Mouse (Mus musculus): ENCODE results near the gene Drg1. TPM values are rescaled to one million over a fixed set of nuclear protein-coding genes. Genes with fewer than 3 reads are reported as not detected.

The Drg1 gene
- polyA plus RNA-seq, 1 experiment from 2014 or later = 190 TPM

GRCm38 (mm10) chr11:3283645-3284044 is 17.4 kb upstream of the Drg1 start:
- ATAC-seq (ENCODE audit: low read depth) = no peak
- Histone ChIP-seq H3K9ac (replicated peaks; ENCODE audit: low read depth, low read length) (no peak overlapping the region), H3K4me2 (ENCODE audit: low read depth, low read length) (no peak overlapping the region), H3K9me3 (ENCODE audit: control insufficient read depth, low read length) (no peaks in the 10 kb centered on the region), H3K36me3 (ENCODE audit: control insufficient read depth, insufficient read depth, low read length) (no peaks in the 10 kb centered on the region), H3K27me3 (ENCODE audit: control insufficient read depth, insufficient read depth, low read length) (no peaks in the 10 kb centered on the region), H3K4me3 (ENCODE audit: low read depth, low read length) (no peak overlapping the region), H3K4me1 (ENCODE audit: control insufficient read depth, insufficient read depth, low read length) (0 out of 2 replicates have a peak, but pooled peaks cover 13% of the 10 kb centered on the region), H3K27ac (ENCODE audit: low read depth, low read length) (no peak overlapping the region)
- WGBS = 95% methylated on average over 6 of the region's 6 CpGs

- 88% methylated on average over 6 of the region's 6 CpGs for WGBS
These were observed 16.7 kb upstream of the Drg1 start for GRCm38 (mm10) chr11:3282887-3283286.

GRCm38 (mm10) chr11:3279729-3280128 is 13.5 kb upstream of the Drg1 start:
- no peaks in the 10 kb centered on the region for H3K9me3 ChIP-seq (ENCODE audit: control insufficient read depth, low read length)
- H3K9ac ChIP-seq (replicated peaks; ENCODE audit: low read depth, low read length) = no peak overlapping the region
- no peaks in the 10 kb centered on the region for H3K36me3 ChIP-seq (ENCODE audit: control insufficient read depth, insufficient read depth, low read length)
- H3K27me3 ChIP-seq (ENCODE audit: control insufficient read depth, insufficient read depth, low read length) = no peaks in the 10 kb centered on the region
- no peak overlapping the region for H3K4me3 ChIP-seq (ENCODE audit: low read depth, low read length)
- H3K4me1 ChIP-seq (ENCODE audit: control insufficient read depth, insufficient read depth, low read length) = no peaks in the 10 kb centered on the region
- ATAC-seq (ENCODE audit: low read depth) = no peak
- WGBS = 83% methylated on average over 2 of the region's 2 CpGs
- H3K27ac ChIP-seq (ENCODE audit: low read depth, low read length) = no peak overlapping the region
- no peak overlapping the region for H3K4me2 ChIP-seq (ENCODE audit: low read depth, low read length)

More at GRCm38 (mm10) chr11:3282887-3283286, 16.7 kb upstream of the Drg1 start:
- Histone ChIP-seq H3K36me3 (ENCODE audit: control insufficient read depth, insufficient read depth, low read length) (no peaks in the 10 kb centered on the region), H3K27ac (ENCODE audit: low read depth, low read length) (no peak overlapping the region), H3K9me3 (ENCODE audit: control insufficient read depth, low read length) (no peaks in the 10 kb centered on the region), H3K4me2 (ENCODE audit: low read depth, low read length) (no peak overlapping the region), H3K27me3 (ENCODE audit: control insufficient read depth, insufficient read depth, low read length) (no peaks in the 10 kb centered on the region), H3K4me3 (ENCODE audit: low read depth, low read length) (no peak overlapping the region), H3K4me1 (ENCODE audit: control insufficient read depth, insufficient read depth, low read length) (0 out of 2 replicates have a peak, but pooled peaks cover 6% of the 10 kb centered on the region), H3K9ac (replicated peaks; ENCODE audit: low read depth, low read length) (no peak overlapping the region)
- no peak for ATAC-seq (ENCODE audit: low read depth)

- H3K9me3 ChIP-seq (ENCODE audit: control insufficient read depth, low read length) = no peaks in the 10 kb centered on the region
- no peak overlapping the region for H3K4me2 ChIP-seq (ENCODE audit: low read depth, low read length)
- H3K36me3 ChIP-seq (ENCODE audit: control insufficient read depth, insufficient read depth, low read length) = no peaks in the 10 kb centered on the region
- no peaks in the 10 kb centered on the region for H3K4me1 ChIP-seq (ENCODE audit: control insufficient read depth, insufficient read depth, low read length)
- WGBS = 69% methylated on average over 5 of the region's 5 CpGs
- H3K4me3 ChIP-seq (ENCODE audit: low read depth, low read length) = no peak overlapping the region
- no peaks in the 10 kb centered on the region for H3K27me3 ChIP-seq (ENCODE audit: control insufficient read depth, insufficient read depth, low read length)
- no peak overlapping the region for H3K27ac ChIP-seq (ENCODE audit: low read depth, low read length)
- H3K9ac ChIP-seq (replicated peaks; ENCODE audit: low read depth, low read length) = no peak overlapping the region
- ATAC-seq (ENCODE audit: low read depth) = no peak
These were observed 12.1 kb upstream of the Drg1 start for GRCm38 (mm10) chr11:3278351-3278750.

GRCm38 (mm10) chr11:3269241-3269640 is 3.0 kb upstream of the Drg1 start:
- Histone ChIP-seq H3K4me2 (ENCODE audit: low read depth, low read length) (no peak overlapping the region), H3K4me1 (ENCODE audit: control insufficient read depth, insufficient read depth, low read length) (peaks cover 12% of the 10 kb centered on the region), H3K9ac (replicated peaks; ENCODE audit: low read depth, low read length) (no peak overlapping the region), H3K27ac (ENCODE audit: low read depth, low read length) (no peak overlapping the region), H3K4me3 (ENCODE audit: low read depth, low read length) (no peak overlapping the region), H3K27me3 (ENCODE audit: control insufficient read depth, insufficient read depth, low read length) (no peaks in the 10 kb centered on the region), H3K9me3 (ENCODE audit: control insufficient read depth, low read length) (no peaks in the 10 kb centered on the region), H3K36me3 (ENCODE audit: control insufficient read depth, insufficient read depth, low read length) (no peaks in the 10 kb centered on the region)
- WGBS = 44% methylated on average over 4 of the region's 4 CpGs
- no peak for ATAC-seq (ENCODE audit: low read depth)

GRCm38 (mm10) chr11:3267133-3267532 is 918 bp upstream of the Drg1 start:
- WGBS = 57% methylated on average over 7 of the region's 7 CpGs
- Histone ChIP-seq H3K9me3 (ENCODE audit: control insufficient read depth, low read length) (no peaks in the 10 kb centered on the region), H3K4me3 (ENCODE audit: low read depth, low read length) (peak overlapping the region; percentile 91), H3K27me3 (ENCODE audit: control insufficient read depth, insufficient read depth, low read length) (no peaks in the 10 kb centered on the region), H3K27ac (ENCODE audit: low read depth, low read length) (peak overlapping the region; percentile 89), H3K4me1 (ENCODE audit: control insufficient read depth, insufficient read depth, low read length) (peaks cover 16% of the 10 kb centered on the region), H3K9ac (replicated peaks; ENCODE audit: low read depth, low read length) (peak overlapping the region; percentile 96; the same call in 1 of the 2 replicates), H3K36me3 (ENCODE audit: control insufficient read depth, insufficient read depth, low read length) (peaks cover 14% of the 10 kb centered on the region), H3K4me2 (ENCODE audit: low read depth, low read length) (peak overlapping the region; percentile 73)
- no peak for ATAC-seq (ENCODE audit: low read depth)

GRCm38 (mm10) chr11:3265291-3266078 is 730 bp downstream of the Drg1 start:
- 1% methylated on average over 26 of the region's 26 CpGs for WGBS
- H3K36me3 ChIP-seq (ENCODE audit: control insufficient read depth, insufficient read depth, low read length) = peaks cover 23% of the 10 kb centered on the region
- H3K4me1 ChIP-seq (ENCODE audit: control insufficient read depth, insufficient read depth, low read length) = peaks cover 16% of the 10 kb centered on the region
- peak overlapping the region; percentile 91 for H3K4me3 ChIP-seq (ENCODE audit: low read depth, low read length)
- H3K9ac ChIP-seq (replicated peaks; ENCODE audit: low read depth, low read length) = peak overlapping the region; percentile 96
- H3K27me3 ChIP-seq (ENCODE audit: control insufficient read depth, insufficient read depth, low read length) = no peaks in the 10 kb centered on the region
- ATAC-seq (ENCODE audit: low read depth) = peak; percentile 8; the same call in 1 of the 2 replicates
- H3K27ac ChIP-seq (ENCODE audit: low read depth, low read length) = peak overlapping the region; percentile 89
- H3K4me2 ChIP-seq (ENCODE audit: low read depth, low read length) = peak overlapping the region; percentile 73
- no peaks in the 10 kb centered on the region for H3K9me3 ChIP-seq (ENCODE audit: control insufficient read depth, low read length)

GRCm38 (mm10) chr11:3259537-3259936 is 6.7 kb downstream of the Drg1 start:
- H3K4me1 ChIP-seq (ENCODE audit: control insufficient read depth, insufficient read depth, low read length) = peaks cover 7% of the 10 kb centered on the region
- no peak overlapping the region for H3K4me3 ChIP-seq (ENCODE audit: low read depth, low read length)
- no peak for ATAC-seq (ENCODE audit: low read depth)
- no peak overlapping the region for H3K9ac ChIP-seq (replicated peaks; ENCODE audit: low read depth, low read length)
- no peaks in the 10 kb centered on the region for H3K9me3 ChIP-seq (ENCODE audit: control insufficient read depth, low read length)
- H3K4me2 ChIP-seq (ENCODE audit: low read depth, low read length) = no peak overlapping the region
- WGBS = 100% methylated on average over 1 of the region's 1 CpGs
- H3K27ac ChIP-seq (ENCODE audit: low read depth, low read length) = no peak overlapping the region
- peaks cover 46% of the 10 kb centered on the region for H3K36me3 ChIP-seq (ENCODE audit: control insufficient read depth, insufficient read depth, low read length)
- H3K27me3 ChIP-seq (ENCODE audit: control insufficient read depth, insufficient read depth, low read length) = no peaks in the 10 kb centered on the region

GRCm38 (mm10) chr11:3247387-3247786 is 18.8 kb downstream of the Drg1 start:
- H3K4me3 ChIP-seq (ENCODE audit: low read depth, low read length) = no peak overlapping the region
- H3K4me1 ChIP-seq (ENCODE audit: control insufficient read depth, insufficient read depth, low read length) = no peaks in the 10 kb centered on the region
- 97% methylated on average over 2 of the region's 2 CpGs for WGBS
- no peaks in the 10 kb centered on the region for H3K9me3 ChIP-seq (ENCODE audit: control insufficient read depth, low read length)
- no peaks in the 10 kb centered on the region for H3K27me3 ChIP-seq (ENCODE audit: control insufficient read depth, insufficient read depth, low read length)
- H3K9ac ChIP-seq (replicated peaks; ENCODE audit: low read depth, low read length) = no peak overlapping the region
- H3K27ac ChIP-seq (ENCODE audit: low read depth, low read length) = no peak overlapping the region
- H3K36me3 ChIP-seq (ENCODE audit: control insufficient read depth, insufficient read depth, low read length) = peaks cover 61% of the 10 kb centered on the region
- no peak for ATAC-seq (ENCODE audit: low read depth)
- H3K4me2 ChIP-seq (ENCODE audit: low read depth, low read length) = no peak overlapping the region
